Mouse (Mus musculus): ENCODE measurements around the gene Slc27a5. TPM values are rescaled to one million over a fixed set of nuclear protein-coding genes. Genes with fewer than 3 reads are reported as not detected.
A peak's percentile ranks its signal among the peaks of the same experiment; 100 is the strongest.

The Slc27a5 gene
- total RNA-seq, 2 experiments from 2014 or later = 0.34 TPM; not detected in 1

DNA sequence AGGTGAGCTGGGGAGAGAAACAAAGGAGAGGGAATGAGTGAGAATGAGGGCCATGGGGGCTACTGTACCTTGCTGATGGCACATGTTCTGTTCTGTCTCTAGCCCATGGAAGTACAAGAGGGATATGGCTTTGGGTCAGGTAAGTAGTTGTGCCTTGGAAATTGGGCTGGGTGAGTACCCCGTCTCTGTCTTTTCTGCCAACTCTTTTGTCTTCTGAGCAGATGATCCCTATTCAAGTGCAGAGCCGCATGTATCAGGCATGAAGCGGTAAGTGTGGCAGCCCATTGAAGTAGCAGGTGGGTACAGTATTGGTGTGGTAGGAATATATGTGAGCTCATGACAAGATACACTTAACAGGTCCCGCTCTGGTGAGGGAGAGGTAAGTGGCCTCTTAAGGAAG is 31.0 kb upstream of the Slc27a5 start:
- DNase-seq (ENCODE audit: low spot score in 2 of 2) = no peak
- intact Hi-C loops (cut with DNase I) = no loop called here

DNA sequence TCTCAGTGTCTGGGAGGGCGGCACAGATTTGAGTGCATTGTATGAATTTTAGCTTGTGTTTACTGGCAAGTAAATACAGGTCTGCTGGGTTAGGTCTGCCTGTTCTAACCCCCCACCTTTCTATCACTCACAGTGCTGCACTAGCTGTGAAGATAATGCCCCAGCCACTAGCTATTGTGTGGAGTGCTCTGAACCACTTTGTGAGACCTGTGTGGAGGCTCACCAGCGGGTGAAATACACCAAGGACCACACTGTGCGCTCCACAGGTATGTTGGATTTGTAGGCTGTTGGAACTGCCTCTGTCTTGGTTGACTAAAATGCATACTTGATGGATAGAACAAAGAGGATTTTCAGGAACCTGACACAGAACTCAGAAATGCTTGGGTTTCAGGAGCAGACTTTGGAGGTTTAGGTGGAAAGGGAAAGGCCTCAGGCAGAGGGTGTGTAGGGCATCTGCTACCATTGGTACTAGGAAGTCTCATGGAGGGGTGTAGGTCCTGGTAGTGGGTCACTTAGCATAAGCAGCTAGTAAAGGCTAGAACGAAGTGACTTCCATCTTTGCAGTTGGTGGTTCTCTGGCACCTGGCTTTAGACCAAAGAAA is 27.6 kb upstream of the Slc27a5 start:
- DNase-seq (ENCODE audit: low spot score in 2 of 2) = no peak
- intact Hi-C loops (cut with DNase I) = no loop called here

DNA sequence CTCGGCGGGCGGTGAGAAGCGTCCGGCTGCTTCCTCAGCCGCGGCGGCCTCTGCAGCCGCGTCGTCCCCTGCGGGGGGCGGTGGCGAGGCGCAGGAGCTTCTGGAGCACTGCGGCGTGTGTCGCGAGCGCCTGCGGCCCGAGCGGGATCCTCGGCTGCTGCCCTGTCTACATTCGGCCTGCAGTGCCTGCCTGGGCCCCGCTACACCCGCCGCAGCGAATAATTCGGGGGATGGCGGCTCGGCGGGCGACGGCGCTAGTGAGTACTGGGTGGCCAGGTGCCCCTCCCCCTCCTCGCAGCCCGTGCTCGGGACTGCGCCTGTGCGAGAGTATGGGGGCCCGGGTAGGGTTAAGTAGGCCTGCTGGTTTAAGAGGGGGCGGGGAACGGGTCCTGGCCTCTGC is 26.8 kb upstream of the Slc27a5 start:
- DNase-seq (ENCODE audit: low spot score in 2 of 2) = peak; percentile 82 to 83
- intact Hi-C loops (cut with DNase I) = no loop called here

DNA sequence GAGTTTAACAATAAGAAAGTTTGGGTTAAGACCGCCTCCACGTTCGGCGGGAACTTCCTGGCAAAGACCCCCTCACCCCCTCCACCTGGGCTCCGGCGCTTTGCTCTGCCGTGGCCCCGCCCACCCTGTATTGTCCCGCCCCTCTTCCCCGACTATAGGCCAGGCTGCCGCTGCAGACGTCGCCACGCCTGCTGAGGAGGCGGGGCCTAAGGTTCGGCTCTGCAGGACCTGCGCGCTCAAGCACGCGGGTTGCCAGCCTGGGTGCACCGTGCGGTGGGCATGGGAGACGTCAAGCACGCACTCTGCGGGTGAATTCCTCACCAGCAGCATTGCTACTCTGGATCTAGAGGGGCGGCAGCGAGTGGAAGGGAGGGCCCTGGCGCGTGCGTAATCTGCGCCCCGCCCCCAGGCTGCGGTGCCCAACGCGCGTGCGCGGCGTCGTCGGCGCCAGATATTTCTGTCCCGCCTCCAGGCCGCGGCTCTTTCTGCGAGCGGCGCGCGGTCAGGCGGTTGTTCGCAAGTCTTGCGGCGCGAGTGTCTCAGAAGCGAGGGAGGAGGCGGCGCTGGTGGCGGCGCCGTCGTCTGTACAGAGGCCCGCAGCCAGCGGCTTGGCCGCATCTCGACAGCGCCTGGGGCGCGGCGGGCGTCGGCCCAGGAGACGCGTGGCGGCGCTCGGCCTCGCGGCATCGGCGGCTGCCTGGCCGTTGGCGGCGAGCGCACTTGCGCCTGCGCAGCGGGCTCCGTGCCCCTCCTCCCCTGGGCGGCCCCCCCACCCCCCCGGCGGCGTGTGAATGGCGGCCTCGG is 26.1 kb upstream of the Slc27a5 start:
- intact Hi-C loops (cut with DNase I) = no loop called here
- peak; percentile 96 to 98 for DNase-seq (ENCODE audit: low spot score in 2 of 2)

DNA sequence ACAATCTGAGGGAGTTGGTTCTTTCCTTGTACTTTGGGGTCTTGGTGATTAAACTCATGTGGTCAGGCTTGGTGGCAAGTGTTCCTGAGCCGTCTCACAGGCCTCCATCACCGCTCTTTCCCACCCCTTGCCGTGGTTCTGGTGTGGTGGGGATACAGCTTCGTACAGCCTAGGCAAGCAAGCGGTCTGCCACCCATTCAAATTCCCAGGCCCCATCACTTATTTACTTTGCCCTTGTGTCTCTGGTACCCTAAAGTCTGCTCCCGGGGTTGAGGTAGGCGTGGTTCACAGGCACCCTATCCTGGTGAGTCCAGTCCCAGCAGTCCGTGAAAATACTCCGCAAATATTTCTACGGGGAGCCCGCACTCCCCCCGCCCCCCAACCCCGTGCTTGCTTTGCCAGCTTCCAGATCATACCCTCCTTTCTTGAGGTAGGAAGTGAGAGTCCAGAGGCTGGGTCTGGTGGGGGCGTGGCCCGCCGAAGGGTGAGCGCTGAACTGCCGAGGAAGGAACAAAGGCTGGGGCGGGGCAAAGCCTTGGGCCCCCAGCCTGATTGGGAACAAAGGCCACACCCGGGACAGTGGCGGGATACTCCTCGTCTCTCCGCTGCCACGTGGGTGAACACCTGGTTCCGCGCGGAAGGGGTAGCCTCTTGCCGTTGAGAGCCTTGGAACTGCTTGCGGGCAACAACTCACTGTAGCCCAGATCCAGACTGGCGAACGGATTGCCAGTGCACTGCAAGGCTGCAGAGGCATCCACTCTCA is 25.0 kb upstream of the Slc27a5 start:
- no peak for DNase-seq (ENCODE audit: low spot score in 2 of 2)
- intact Hi-C loops (cut with DNase I) = no loop called here

DNA sequence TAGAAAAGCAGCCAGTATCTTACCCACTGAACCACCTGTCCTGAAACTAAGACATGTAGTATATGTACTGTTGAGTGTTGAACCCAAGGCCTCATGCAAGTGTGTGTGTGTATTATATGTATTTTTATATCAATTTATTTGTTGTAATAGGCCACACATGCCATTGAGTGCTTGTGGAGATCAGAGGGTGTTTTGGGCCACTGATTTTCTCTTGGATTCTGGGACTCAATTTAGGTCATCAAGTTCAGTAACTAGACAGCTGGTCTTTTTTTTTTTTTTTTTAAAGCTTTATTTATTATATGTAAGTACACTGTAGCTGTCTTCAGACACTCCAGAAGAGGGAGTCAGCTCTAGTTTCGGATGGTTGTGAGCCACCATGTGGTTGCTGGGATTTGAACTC is 17.2 kb upstream of the Slc27a5 start:
- DNase-seq (ENCODE audit: low spot score in 2 of 2) = no peak
- intact Hi-C loops (cut with DNase I) = no loop called here

DNA sequence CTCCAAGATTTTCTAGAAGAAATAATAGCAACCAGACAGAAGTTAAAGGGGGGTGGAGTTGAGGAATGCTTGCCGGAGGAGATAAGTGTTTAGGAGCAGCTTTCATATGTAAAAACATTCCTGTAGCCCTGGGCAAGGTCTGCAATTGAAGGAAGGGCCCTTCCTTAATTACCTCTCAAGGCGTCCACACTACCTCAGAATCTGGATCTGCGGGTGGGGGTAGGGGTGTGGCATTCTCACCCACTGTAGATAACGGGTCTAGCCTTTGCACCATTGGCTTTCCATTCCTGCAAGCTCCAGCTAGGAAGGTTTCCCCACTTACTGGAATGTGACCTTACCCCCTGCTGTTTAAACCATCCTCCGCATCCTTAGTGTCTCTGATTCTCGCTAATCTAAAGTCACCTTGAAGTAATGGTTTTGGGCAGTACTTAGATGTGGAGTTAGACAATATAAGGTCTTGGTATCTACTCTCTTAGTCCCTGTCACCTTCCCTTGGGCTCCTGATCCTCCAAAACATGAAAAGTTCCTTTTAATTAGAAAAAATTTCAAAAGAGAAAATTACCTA is 16.4 kb upstream of the Slc27a5 start:
- no peak for DNase-seq (ENCODE audit: low spot score in 2 of 2)
- intact Hi-C loops (cut with DNase I) = no loop called here

DNA sequence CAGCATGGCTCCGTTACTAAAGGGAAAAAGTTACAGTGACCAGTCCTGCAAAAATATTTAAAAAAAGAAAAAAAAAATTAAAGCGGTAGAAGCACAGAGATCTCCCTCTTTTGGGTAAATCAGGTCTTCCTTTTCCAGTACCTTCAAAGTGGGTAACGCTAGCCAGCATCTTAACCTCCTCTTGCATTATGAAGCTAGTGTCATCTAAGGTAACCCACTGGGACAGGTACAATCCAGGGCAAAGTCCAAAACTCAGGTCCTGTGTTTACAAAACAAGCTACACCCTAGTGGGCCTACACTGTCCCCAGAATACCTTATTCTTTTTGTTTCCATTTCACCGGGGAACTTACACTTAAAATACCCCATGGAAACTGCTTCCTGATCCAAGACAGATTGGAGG is 15.7 kb upstream of the Slc27a5 start:
- intact Hi-C loops (cut with DNase I) = no loop called here
- DNase-seq (ENCODE audit: low spot score in 2 of 2) = no peak

DNA sequence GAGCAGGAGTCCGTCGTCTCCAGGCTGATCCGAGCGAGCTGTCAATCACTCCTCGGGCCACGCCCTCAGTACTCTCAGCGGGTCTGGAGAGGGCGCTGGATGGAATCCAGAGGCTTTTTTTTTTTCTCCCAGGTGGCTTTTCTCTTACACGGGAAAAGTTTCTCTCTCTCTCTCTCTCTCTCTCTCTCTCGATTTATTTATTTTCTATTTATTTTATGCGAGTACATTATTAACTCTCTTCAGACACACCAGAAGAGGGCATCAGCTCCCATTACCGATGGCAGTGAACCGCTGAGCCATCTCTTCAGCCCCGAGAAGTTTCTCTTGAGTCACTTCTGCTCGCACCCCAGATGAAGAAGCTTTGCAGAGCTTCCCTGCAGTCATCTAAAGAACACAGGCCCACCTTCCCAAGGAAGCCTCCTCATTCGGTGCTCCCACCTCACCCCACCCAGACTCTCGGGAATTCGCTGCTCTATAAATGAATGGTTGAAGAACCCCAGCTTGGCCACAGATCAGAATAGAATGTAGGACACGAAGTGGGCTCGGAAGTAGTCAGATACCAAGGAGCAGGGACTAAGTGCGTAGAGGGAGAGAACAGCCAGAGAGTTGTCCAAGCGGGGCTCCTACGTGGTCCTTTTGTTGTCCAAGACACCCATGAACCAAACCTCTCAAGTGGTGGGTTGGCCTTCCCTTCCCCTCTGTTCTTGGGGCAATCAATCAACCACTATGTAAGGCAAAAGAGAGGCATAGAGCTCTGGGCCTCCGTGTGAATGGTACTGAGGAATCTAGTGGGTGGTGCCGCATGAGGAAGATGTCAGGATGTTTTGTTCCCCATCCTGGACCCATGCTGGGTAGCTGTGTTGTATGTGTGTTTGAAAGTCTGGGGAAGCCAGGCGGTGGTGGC is 12.3 kb upstream of the Slc27a5 start, which contains the start of gene Zbtb45:
Gene Zbtb45, minus strand, starts transcription at position 30 of the 904 bp plus-strand sequence.
- intact Hi-C loops (cut with DNase I) = no loop called here
- DNase-seq (ENCODE audit: low spot score in 2 of 2) = no peak

DNA sequence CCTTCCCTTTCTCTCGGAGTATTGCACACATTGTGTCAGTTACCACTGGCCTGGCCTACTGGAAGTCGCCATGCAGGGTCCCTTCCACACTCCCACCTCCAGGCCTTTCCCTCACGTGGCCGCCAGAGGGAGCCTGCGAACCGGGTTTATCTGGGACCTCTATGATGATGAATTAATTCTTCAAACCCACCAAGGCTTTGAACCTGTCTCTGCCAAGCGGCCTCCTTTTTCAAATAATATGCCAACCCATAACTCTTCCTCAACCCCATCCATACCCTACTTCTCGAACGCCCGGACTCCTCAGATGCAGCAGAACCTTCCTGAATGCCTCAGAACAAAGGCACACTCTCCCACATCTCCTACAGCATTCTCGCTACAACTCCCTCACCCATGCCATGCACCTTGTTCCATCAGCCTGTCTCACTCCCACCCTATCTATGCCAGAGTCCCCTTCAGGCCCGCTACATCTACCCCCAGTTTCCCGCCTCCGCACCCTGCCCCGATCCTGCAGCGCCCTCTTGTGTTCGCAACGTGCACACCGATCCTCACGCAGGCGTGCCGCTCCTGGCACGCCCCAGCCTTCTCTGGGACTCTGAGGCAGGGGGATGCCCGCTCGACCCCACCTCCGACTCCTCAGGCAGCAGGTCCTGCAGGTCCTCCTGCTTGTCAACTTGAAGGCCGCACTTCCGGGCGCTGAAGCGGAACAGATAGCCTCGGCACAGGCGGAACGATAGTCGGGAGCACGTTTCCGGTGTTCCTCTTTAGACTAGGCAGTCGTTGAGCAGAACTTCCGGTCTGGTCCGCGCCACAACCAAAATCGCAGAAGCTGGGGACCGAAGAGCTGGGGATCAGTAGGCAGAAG is 11.4 kb upstream of the Slc27a5 start:
- intact Hi-C loops (cut with DNase I) = loop anchor here (5.0 kb wide), 1 partner anchor 38 kb away; no protein-coding TSS in a partner anchor
- peak; percentile 93 to 96 for DNase-seq (ENCODE audit: low spot score in 2 of 2)

DNA sequence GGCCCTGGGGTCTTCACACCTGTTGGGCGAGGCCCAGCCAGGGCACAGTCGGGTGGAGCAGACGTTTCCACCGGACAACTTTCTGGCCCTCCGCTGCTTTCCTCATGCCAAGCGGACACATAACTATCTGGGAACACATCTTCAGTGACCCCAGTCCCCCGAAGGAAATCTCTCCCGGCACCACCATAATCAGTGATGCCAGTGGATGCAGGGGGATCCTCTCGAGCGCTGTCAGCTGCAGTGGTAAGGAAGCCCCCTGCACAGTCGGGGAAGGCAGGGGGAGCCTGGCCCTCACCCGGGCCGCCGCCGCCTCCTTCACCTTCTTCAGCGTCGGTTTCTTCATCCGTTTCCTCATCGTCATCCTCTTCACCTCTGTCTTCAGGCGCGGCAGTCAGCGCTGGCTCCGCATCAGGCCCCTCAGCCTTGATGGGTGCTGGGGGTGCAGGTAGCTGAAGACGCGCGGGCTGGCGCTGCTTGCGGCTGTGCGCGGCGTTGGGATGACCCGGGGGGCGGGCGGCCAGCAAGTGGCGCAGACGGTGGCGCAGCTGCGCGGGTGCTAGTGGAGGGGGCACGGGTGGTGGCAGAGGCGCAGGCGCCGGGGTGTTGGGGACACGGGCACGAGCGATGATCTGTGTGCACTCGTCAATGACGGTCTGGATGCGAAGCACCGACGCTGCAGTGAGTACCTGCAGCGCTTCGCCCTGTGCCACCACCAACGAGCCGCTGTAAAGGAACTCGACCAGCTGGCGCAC is 9.5 kb upstream of the Slc27a5 start:
- no peak for DNase-seq (ENCODE audit: low spot score in 2 of 2)
- intact Hi-C loops (cut with DNase I) = loop anchor here (5.0 kb wide), 1 partner anchor 40 kb away; no protein-coding TSS in a partner anchor

DNA sequence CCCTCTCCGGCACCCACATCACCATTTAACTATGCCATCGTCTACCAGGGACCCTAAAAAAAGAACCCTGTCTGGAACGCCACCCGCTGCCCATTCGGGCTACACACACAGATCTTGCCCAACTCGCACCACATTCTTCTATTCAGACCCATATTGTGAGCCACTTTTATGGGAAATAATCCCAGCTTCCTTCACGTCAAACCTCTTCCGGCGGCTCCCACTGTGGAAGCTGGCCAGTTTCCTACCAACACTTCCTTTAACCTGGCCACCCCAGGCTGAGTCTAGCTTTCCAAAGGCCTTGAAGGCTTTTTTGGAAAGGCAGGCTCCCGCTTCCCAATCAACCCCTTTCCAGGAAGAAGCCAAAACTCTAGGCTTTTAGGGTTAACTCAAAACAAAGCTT is 8.5 kb upstream of the Slc27a5 start:
- intact Hi-C loops (cut with DNase I) = loop anchor here (5.0 kb wide), 1 partner anchor 41 kb away; no protein-coding TSS in a partner anchor

DNA sequence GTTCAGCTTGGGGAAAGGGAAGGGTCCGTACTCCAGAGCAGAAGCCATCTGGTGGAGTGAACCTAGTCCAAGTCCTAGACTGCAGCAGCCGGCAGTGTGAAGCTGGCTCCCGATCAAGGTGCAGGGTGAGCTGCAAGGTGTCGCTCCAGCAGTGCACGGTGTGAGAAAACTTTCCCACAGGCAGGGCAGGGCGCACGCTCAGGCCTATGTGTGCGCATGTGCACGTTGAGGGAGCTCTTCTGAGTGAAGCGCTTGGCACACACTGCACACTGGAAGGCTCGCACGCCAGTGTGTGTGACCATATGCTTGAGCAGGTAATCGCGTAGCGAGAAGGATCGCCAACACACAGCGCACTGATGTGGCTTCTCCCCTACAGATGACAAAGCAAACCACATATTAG is 8.0 kb upstream of the Slc27a5 start:
- intact Hi-C loops (cut with DNase I) = loop anchor here (5.0 kb wide), 1 partner anchor 41 kb away; no protein-coding TSS in a partner anchor
- DNase-seq (ENCODE audit: low spot score in 2 of 2) = no peak

More for the DNA sequence above, 8.5 kb upstream of the Slc27a5 start:
- no peak for DNase-seq (ENCODE audit: low spot score in 2 of 2)

DNA sequence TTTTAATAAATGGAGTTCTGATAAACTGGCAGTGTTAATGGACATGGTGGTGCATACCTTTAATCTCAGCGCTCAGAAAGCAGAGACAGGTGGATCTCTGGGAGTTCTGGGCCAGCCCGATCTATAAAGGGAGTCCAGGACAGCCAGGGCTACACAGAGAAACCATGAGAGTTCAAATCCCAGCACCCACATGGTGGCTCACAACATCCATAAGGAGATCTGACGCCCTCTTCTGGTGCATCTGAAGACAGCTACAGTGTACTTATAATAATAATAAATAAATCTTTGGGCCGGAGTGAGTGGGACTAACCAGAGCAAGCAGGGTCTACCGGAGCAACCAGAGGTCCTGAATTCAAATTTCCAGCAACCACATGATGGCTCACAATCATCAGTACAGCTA is 5.4 kb upstream of the Slc27a5 start:
- no peak for DNase-seq (ENCODE audit: low spot score in 2 of 2)
- intact Hi-C loops (cut with DNase I) = no loop called here

DNA sequence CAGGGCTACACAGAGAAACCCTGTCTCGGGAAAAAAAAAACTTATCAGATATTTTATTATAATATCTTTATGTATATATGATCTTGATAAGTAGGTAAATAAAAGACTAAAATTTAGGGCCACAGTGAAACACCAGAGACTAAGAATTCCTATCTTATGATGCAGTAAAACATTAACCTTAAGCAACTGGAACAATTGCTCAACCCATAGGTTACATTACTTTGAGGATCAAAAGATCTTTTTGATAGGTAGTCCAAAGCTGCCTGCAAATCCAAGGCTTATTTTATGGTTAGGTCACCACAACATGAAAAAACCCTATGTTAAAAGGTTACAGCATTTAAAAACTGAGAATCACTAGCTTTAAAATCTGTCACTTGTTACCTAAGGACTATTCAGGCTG is 3.6 kb upstream of the Slc27a5 start:
- no peak for DNase-seq (ENCODE audit: low spot score in 2 of 2)
- intact Hi-C loops (cut with DNase I) = no loop called here

DNA sequence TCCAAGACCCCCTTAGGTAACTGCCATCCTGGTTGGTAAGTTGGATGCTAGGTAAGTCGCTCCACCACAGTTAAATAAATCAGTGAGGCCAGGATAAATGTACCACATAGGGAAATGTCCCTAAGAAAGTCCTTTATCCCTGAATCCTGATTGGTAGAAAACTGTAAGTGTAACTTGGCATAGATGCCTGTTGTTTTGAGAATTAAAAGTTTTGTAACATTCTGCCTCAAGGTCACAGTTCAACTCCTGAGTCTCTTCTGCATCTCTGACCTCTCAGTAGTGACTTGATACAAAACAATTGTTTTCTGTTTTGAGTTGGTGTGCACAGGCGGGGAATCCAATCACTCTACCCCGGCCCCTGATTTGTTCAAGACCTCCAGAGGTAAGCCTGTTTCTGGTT is 859 bp upstream of the Slc27a5 start, which contains the start of gene Trim28:
Gene Trim28, plus strand, starts transcription at position 264 of the 400 bp plus-strand sequence.
- intact Hi-C loops (cut with DNase I) = no loop called here
- DNase-seq (ENCODE audit: low spot score in 2 of 2) = no peak

DNA sequence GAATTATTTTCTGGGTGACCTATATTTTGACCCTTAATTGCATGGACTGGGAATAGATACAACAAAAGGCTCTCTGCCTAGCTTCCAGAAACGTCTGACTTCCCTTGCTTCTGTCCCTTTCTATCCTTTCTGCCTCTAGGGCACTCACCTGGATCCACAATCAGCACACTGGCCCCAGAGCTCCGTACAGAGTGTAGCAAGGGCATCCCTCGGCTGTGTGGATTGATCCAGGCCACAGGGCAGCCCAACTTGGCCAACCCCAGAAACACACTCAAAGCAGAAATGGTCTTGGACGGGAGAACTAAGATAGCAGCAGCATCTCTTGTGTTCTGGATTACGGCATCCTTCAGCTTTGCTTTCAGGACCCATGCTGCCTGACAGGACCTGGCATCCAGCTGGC is 762 bp downstream of the Slc27a5 start:
- intact Hi-C loops (cut with DNase I) = no loop called here

More for the DNA sequence above, 762 bp downstream of the Slc27a5 start:
- DNase-seq (ENCODE audit: low spot score in 2 of 2) = no peak
